Mouse (Mus musculus) bone marrow, adult 2 months (tissue): ENCODE results near the gene Cdh1. TPM values are rescaled to one million over a fixed set of nuclear protein-coding genes. Genes with fewer than 3 reads are reported as not detected.

ENCODE experiments used
- H3K27ac ChIP-seq: fragments of 200-500 bp; 2 replicates; pipeline ENCODE4 v1.5.1; 2012; ENCODE audit warnings: low read depth, mild to moderate bottlenecking, control low read depth, inconsistent platforms, low read length; ENCODE audit not compliant: control insufficient read depth, poor library complexity, insufficient read depth
- H3K4me1 ChIP-seq: fragments of 200-500 bp; 2 replicates; pipeline ENCODE4 v1.6.1; 2011; ENCODE audit warnings: low read length; ENCODE audit not compliant: control insufficient read depth, insufficient read depth
- H3K4me3 ChIP-seq: fragments of 200-500 bp; replicated peaks from 2 replicates; pipeline ENCODE3; 2011; ENCODE audit warnings: mild to moderate bottlenecking, low read depth, low read length, control low read depth; ENCODE audit not compliant: control insufficient read depth
- CTCF ChIP-seq: fragments of 200-500 bp; IDR thresholded peaks from 2 replicates; pipeline ENCODE4 v1.5.1; 2011; ENCODE audit warnings: low read length, control low read depth; ENCODE audit not compliant: control insufficient read depth, insufficient read depth
- POLR2A ChIP-seq: fragments of 200-500 bp; IDR thresholded peaks from 2 replicates; pipeline ENCODE4 v1.6.1; 2011; ENCODE audit warnings: low read depth, mild to moderate bottlenecking, control low read depth, low read length, borderline replicate concordance; ENCODE audit not compliant: control insufficient read depth
- WGBS: fragments of 180-500 bp; shearing (Covaris S2); methylation state at CpG from one replicate; pipeline ENCODE4 v1.1.7; 2018; 5-methylcytosine and 5-hydroxymethylcytosine counted together
- polyA plus RNA-seq: library from polyadenylated mRNA; stranded (reverse); fragments of >200 nt; gene quantifications from 2 replicates; pipeline ENCODE4 v1.2.4, GENCODE M21; 2011; ENCODE audit warnings: low replicate concordance; ENCODE audit not compliant: missing spikeins, insufficient read depth, insufficient read length

Gene Cdh1
- polyA plus RNA-seq, 1 experiment: 6.8 TPM

DNA sequence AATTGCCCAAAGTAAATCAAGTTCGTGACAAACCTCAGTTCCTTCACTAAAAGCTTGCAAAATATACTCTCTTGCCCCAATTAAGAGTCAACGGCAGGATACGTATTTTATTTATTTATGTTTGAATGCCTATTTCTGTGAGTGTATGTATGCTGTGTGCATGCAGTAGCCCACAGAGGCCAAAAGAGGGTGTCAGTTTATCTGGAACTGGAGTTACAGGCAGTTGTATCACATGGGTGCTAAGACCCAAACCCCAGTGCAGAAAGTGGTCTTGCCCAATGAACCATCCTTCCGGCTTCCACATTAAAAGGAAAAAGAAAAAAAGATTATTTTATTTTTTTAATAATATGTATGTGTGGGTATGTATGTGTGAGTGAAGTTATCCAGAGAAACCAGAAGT is 81.2 kb downstream of the Cdh1 start:
- WGBS: 88% methylated on average over 4 of the region's 4 CpGs

GRCm38 (mm10) chr8:106687479-106687878 is 84.3 kb downstream of the Cdh1 start:
- under 1% methylated on average over 4 of the region's 4 CpGs for WGBS
- Histone ChIP-seq H3K27ac (no peak overlapping the region), H3K4me1 (peaks cover 2% of the 10 kb centered on the region; the same call in 1 of the 2 replicates), H3K4me3 (no peak overlapping the region)
- TF ChIP-seq CTCF (peak; percentile 38; the same call in 1 of the 2 replicates), POLR2A (no peak)

More for the DNA sequence above, 81.2 kb downstream of the Cdh1 start:
- Histone ChIP-seq H3K4me3 (no peak overlapping the region), H3K4me1 (peaks cover 2% of the 10 kb centered on the region; the same call in 1 of the 2 replicates), H3K27ac (no peak overlapping the region)
- TF ChIP-seq POLR2A (no peak), CTCF (no peak)

DNA sequence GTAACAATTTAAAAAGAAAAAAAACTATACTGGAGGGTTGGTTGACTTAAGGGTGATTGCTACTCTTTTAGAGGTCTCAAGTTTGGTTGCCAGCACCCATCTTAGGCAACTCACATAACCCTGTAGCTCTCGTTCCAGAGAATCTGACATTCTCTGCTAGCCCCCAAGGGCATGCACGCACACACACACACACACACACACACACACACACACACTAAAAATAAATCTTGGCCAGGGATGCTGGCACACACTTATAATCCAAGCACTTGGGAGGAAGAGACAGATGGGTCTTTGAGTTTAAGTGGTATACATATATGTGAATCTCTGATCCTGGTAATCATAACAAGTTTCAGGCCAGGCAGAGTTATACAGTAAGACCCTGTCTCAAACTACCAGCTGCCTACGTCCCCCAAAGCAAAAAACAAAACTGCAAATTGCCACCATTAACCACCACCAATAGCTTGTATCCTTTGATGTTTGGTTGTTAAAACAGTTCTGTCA is 94.6 kb downstream of the Cdh1 start:
- Histone ChIP-seq H3K27ac (no peak overlapping the region), H3K4me3 (no peak overlapping the region), H3K4me1 (no peaks in the 10 kb centered on the region; the same call in 1 of the 2 replicates)
- TF ChIP-seq CTCF (no peak), POLR2A (no peak)
- WGBS: 85% methylated on average over 3 of the region's 3 CpGs

DNA sequence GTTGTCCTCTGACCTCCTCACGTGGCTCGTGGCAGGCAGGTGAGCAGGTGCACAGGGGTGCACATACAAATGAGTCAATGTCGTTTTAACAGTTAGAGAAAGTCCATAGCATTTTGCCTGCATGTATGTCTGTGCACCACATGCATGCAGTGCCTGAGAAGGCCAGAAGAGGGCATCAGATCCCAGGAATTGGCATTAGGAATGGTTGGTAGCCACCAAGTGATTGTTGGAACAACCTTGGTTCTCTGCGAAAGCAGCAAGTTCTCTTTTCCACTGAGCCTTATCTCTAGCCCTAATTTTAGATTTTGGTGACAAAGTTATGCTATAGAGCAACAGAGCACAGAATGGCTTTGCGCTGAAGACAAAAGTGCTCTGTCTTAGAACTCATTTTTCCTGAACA is 96.4 kb downstream of the Cdh1 start:
- Histone ChIP-seq H3K27ac (no peak overlapping the region), H3K4me1 (peaks cover 1% of the 10 kb centered on the region; the same call in 1 of the 2 replicates), H3K4me3 (no peak overlapping the region)
- TF ChIP-seq CTCF: peak; percentile 69
- no peak for TF ChIP-seq POLR2A
- WGBS: 61% methylated on average over 5 of the region's 5 CpGs

DNA sequence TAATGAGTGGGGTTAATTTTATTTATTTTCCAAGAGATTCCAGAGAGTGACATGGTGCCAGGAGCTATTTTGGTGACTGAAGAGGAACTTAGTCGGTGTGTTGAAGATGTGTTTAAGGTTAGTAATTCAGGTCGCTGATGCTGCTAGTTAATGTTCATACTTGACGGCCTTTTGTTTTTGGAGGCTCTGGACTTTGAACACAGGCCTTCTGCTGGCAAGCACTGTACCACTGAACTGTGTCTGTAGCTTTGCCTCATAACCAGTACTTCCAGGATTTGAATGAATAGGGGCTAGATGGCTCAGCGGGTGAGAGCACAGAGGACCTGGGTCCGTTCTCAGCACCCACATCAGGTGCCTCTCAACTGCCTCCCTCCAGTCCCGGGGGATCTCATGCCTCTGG is 97.0 kb downstream of the Cdh1 start:
- Histone ChIP-seq H3K27ac (peak overlapping the region; percentile 38; the same call in 1 of the 2 replicates), H3K4me3 (no peak overlapping the region), H3K4me1 (peaks cover 1% of the 10 kb centered on the region; the same call in 1 of the 2 replicates)
- TF ChIP-seq CTCF: no peak
- 77% methylated on average over 6 of the region's 6 CpGs for WGBS

DNA sequence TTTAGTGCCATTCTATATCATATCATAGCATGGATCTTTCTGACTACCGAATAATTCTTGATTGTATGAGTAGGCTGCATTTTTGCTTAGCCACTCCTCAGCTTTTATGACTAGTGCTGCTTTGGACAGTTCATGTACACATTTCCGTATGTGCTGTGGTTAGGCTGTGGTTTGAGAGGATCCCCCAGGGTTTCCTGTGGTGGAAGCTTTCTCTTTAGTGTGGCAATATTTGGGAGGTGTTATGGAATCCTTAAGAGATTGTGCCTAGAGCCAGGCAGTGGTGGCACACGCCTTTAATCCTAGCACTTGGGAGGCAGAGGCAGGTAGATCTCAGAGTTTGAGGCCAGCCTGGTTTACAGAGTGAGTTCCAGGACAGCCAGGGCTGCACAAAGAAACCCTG is 98.2 kb downstream of the Cdh1 start:
- no peak overlapping the region for H3K4me3 ChIP-seq
- 9% methylated on average over 3 of the region's 3 CpGs for WGBS
- H3K27ac ChIP-seq: peak overlapping the region; percentile 59; the same call in 1 of the 2 replicates
- no peak for TF ChIP-seq CTCF
- TF ChIP-seq POLR2A: no peak
- H3K4me1 ChIP-seq: peaks cover 1% of the 10 kb centered on the region; the same call in 1 of the 2 replicates

DNA sequence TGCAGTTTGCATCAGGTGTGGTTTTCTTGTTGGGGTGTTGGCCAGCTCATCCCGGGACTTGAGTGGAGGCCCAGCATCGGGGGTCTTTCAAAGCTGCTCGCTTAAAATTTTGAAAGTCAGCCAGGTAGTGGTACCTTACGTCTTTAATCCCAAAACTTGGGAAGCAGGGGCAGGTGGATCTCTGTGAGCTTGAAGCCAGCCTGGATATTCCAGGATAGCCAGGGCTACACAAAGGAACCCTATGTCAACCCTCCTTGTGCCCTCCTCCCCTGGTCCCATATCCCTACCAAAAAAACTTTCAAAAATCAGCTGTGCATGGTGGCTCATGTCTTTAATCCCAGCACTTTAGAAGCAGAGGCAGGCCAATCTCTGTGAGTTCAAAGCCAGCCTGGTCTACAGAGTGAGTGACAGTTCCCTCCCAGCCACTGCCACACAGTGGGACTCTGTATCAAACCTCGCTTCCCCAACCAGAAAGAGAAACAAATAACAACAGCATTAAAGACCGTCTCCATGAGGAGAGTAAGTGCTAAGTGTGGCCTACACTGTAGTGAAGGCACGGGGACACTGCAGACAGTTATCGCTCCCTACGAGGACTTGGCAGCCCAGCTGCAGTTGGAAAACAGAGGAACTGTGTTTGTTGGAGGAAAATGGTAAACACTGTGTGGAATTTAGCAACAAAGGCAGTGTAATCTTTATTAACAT is 101.2 kb downstream of the Cdh1 start:
- TF ChIP-seq POLR2A (no peak), CTCF (no peak)

GRCm38 (mm10) chr8:106704901-106705321 is 101.8 kb downstream of the Cdh1 start:
- 55% methylated on average over 9 of the region's 9 CpGs for WGBS
- Histone ChIP-seq H3K4me3 (no peak overlapping the region), H3K4me1 (peaks cover 1% of the 10 kb centered on the region; the same call in 1 of the 2 replicates), H3K27ac (no peak overlapping the region)
- TF ChIP-seq CTCF (no peak), POLR2A (no peak)

More for the DNA sequence above, 101.2 kb downstream of the Cdh1 start:
- Histone ChIP-seq H3K4me3 (no peak overlapping the region), H3K4me1 (peaks cover 1% of the 10 kb centered on the region; the same call in 1 of the 2 replicates), H3K27ac (no peak overlapping the region)
- WGBS: 78% methylated on average over 9 of the region's 9 CpGs

DNA sequence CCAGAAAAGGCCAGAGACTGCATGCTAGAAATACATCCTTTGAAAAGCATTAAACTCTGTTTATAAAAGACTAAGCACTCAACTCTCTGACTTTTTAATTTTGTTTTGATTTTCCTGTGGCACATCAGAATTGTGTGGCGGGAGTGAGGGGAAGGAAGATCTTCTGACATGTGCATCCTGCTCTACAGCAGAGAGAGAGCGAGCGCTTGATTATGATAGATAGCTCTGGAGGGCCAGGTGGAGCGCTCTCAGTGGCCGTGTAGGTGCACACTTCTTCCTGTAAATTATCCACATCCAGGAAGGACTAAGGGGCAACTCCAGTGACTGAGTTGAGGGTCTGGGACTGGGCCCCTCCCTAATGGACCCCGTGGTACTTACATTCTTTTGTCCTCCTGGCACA is 103.0 kb downstream of the Cdh1 start:
- Histone ChIP-seq H3K27ac (no peak overlapping the region), H3K4me1 (peaks cover 1% of the 10 kb centered on the region; the same call in 1 of the 2 replicates), H3K4me3 (no peak overlapping the region)
- 61% methylated on average over 6 of the region's 6 CpGs for WGBS
- TF ChIP-seq POLR2A (no peak), CTCF (no peak)
